Mouse (Mus musculus) hindbrain, embryonic 14.5 days (tissue): ENCODE data around the gene Sh3bgrl2. TPM values are rescaled to one million over a fixed set of nuclear protein-coding genes. Genes with fewer than 3 reads are reported as not detected.

Experiments used
- ATAC-seq: fragments of 200-750 bp; cut with Nextera tagmentation; 2 replicates; pipeline ENCODE4 v1.8.0; 2017; ENCODE audit warnings: moderate number of reproducible peaks, mild to moderate bottlenecking, moderate TSS enrichment, moderate library complexity; ENCODE audit not compliant: low FRiP score
- DNase-seq: peaks from one replicate; pipeline ENCODE4 v3.0.0-alpha.2; 2015; ENCODE audit warnings: low spot score
- H3K27ac ChIP-seq: fragments of 300-500 bp; sonication (generic); 2 replicates; pipeline ENCODE4 v1.5.1; 2014; ENCODE audit warnings: mild to moderate bottlenecking, moderate library complexity
- H3K27me3 ChIP-seq: fragments of 300-500 bp; sonication (generic); 2 replicates; pipeline ENCODE4 v1.6.1; 2014; ENCODE audit warnings: mild to moderate bottlenecking, low read length, mixed read lengths; ENCODE audit not compliant: control insufficient read depth, insufficient read depth
- H3K36me3 ChIP-seq: fragments of 300-500 bp; sonication (generic); replicated peaks from 2 replicates; pipeline ENCODE4 v1.6.1; 2014; ENCODE audit not compliant: control insufficient read depth, insufficient read depth
- H3K4me1 ChIP-seq: fragments of 300-500 bp; sonication (generic); replicated peaks from 2 replicates; pipeline ENCODE4 v1.6.1; 2014; ENCODE audit warnings: antibody characterized with exemption, low read length, mixed read lengths; ENCODE audit not compliant: control insufficient read depth, insufficient read depth
- H3K4me2 ChIP-seq: fragments of 300-500 bp; sonication (generic); replicated peaks from 2 replicates; pipeline ENCODE4 v1.6.1; 2014; ENCODE audit warnings: mild to moderate bottlenecking, moderate library complexity
- H3K4me3 ChIP-seq: fragments of 300-500 bp; sonication (generic); replicated peaks from 2 replicates; pipeline ENCODE4 v1.5.1; 2014; ENCODE audit warnings: mild to moderate bottlenecking, low read length
- H3K9ac ChIP-seq: fragments of 300-500 bp; sonication (generic); 2 replicates; pipeline ENCODE4 v1.6.1; 2014
- H3K9me3 ChIP-seq: fragments of 300-500 bp; sonication (generic); 2 replicates; pipeline ENCODE4 v1.6.1; 2016; ENCODE audit warnings: low read length; ENCODE audit not compliant: control insufficient read depth
- WGBS: fragments of 180-500 bp; shearing (Covaris S2); extraction: QIAGEN DNeasy Blood & Tissue Kit; methylation state at CpG from one replicate; pipeline ENCODE4 v1.1.7; 2014; 5-methylcytosine and 5-hydroxymethylcytosine counted together
- polyA plus RNA-seq: library from polyadenylated mRNA; unstranded; fragments of >200 nt; fragmentation: Nextera tagmentation; extraction: Ambion mirVana; gene quantifications from 2 replicates; pipeline ENCODE4 v1.2.1, GENCODE M21; 2014

The Sh3bgrl2 gene
- polyA plus RNA-seq, 1 experiment from 2014 or later, result 9.7 TPM

DNA sequence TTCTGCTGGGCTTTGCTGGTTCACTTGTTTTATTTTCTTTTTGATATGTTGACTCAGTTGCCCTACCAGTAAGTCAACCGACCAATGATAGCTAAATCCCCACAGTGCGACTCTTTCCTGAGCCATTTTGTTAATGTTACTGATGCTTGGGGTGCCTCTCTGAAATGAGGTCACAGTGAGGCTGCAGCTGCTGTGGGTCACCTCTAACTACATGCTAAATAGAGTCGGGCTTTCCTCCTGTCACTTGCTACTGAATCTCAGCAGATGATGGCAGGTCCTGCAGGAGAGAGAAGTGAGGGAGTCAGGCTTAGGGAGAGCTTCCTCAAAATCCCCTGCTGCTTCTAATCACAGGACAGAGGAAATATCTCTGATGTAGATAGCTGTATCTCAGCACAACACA, 100.6 kb downstream of the Sh3bgrl2 start:
- no peak overlapping the region for H3K9ac ChIP-seq
- H3K9me3 ChIP-seq, result no peaks in the 10 kb centered on the region
- no peak overlapping the region for H3K4me3 ChIP-seq
- no peaks in the 10 kb centered on the region for H3K27me3 ChIP-seq
- 12% methylated on average over 3 of the region's 3 CpGs for WGBS
- ATAC-seq, result peak; percentile 19; the same call in 1 of the 2 replicates
- DNase-seq, result no peak
- peaks cover 15% of the 10 kb centered on the region for H3K4me1 ChIP-seq
- H3K4me2 ChIP-seq, result no peak overlapping the region
- no peaks in the 10 kb centered on the region for H3K36me3 ChIP-seq
- peak overlapping the region; percentile 54; the same call in 1 of the 2 replicates for H3K27ac ChIP-seq

DNA sequence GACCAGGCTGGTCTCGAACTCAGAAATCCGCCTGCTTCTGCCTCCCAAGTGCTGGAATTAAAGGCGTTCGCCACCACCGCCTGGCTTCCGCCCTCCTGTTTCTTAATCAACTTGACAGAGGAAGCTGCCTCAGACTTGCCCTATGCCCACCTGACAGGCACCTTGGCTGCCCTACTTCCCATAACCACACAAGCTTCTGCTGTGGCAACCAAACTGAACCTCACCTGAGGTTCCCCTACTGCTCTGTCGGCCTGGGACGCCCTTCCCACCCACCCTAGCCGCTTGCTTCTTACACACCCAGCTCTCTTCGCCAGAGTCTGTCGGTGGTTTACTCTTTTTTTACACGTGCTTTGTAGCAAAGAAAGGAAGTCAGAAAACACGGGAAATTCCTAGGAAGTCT, 103.9 kb downstream of the Sh3bgrl2 start:
- DNase-seq, result no peak
- no peak overlapping the region for H3K4me3 ChIP-seq
- no peaks in the 10 kb centered on the region for H3K27me3 ChIP-seq
- 83% methylated on average over 13 of the region's 13 CpGs for WGBS
- H3K9me3 ChIP-seq, result no peaks in the 10 kb centered on the region
- H3K27ac ChIP-seq, result no peak overlapping the region
- no peaks in the 10 kb centered on the region for H3K36me3 ChIP-seq
- ATAC-seq, result no peak
- no peak overlapping the region for H3K9ac ChIP-seq
- H3K4me2 ChIP-seq, result no peak overlapping the region
- peaks cover 12% of the 10 kb centered on the region for H3K4me1 ChIP-seq

DNA sequence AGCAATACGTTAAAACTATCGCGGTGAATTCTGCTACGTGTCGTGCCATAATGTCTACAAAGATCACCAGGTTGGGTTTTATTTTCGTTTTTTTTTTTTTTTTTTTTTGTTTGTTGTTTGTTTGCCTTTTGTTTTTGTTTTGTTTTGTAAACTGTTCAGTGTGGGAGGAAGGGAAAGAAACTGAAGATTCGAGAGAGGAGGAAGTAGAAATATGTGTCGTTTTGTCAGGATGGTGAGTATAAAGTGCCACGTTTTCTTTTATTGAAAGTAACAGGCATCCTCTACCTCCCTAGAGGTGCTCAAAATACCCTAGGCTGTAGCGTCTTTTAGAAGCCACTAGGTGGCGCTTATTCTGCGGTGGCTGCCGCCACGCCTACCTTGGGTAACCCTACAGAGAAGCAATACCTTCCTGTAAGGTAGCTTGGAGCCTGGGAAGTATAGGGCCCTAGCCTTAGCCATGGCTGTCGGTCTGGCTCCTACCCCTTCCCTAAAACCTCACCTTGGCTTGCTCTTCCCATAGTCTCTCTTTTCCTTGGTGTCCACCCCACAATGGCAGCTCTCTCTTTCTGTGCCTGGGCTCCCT, 104.6 kb downstream of the Sh3bgrl2 start:
- peaks cover 17% of the 10 kb centered on the region for H3K4me1 ChIP-seq
- no peak for ATAC-seq
- H3K27me3 ChIP-seq, result no peaks in the 10 kb centered on the region
- 31% methylated on average over 15 of the region's 15 CpGs for WGBS
- H3K4me2 ChIP-seq, result no peak overlapping the region
- DNase-seq, result no peak
- no peak overlapping the region for H3K9ac ChIP-seq
- no peak overlapping the region for H3K4me3 ChIP-seq
- no peak overlapping the region for H3K27ac ChIP-seq
- H3K9me3 ChIP-seq, result no peaks in the 10 kb centered on the region
- H3K36me3 ChIP-seq, result no peaks in the 10 kb centered on the region

DNA sequence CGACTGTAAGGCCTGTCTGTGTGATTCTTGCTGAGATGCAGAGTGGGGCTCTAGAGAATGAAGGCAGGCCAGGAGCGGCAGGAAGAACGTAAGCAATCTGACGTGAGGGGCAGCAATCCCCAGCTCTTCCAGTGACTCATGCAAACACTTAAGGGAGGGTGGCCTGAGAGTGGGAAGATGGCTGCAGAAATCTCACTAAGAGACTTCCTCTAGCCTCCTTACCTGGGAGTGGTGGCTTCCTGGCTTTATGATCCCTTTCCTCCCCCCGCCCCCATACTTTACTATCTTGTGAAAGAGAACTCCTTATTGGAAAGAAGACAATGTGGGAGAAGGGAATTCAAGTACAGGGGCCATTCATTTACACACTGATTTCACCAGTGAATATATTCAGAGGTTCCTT, 106.5 kb downstream of the Sh3bgrl2 start:
- DNase-seq (no peak), ATAC-seq (no peak)
- no peak overlapping the region for H3K4me3 ChIP-seq
- H3K9me3 ChIP-seq, result no peaks in the 10 kb centered on the region
- H3K27ac ChIP-seq, result no peak overlapping the region
- H3K36me3 ChIP-seq, result no peaks in the 10 kb centered on the region
- WGBS, result 73% methylated on average over 5 of the region's 5 CpGs
- H3K27me3 ChIP-seq, result no peaks in the 10 kb centered on the region
- H3K4me2 ChIP-seq, result no peak overlapping the region
- H3K9ac ChIP-seq, result no peak overlapping the region
- peaks cover 6% of the 10 kb centered on the region; the same call in 1 of the 2 replicates for H3K4me1 ChIP-seq

DNA sequence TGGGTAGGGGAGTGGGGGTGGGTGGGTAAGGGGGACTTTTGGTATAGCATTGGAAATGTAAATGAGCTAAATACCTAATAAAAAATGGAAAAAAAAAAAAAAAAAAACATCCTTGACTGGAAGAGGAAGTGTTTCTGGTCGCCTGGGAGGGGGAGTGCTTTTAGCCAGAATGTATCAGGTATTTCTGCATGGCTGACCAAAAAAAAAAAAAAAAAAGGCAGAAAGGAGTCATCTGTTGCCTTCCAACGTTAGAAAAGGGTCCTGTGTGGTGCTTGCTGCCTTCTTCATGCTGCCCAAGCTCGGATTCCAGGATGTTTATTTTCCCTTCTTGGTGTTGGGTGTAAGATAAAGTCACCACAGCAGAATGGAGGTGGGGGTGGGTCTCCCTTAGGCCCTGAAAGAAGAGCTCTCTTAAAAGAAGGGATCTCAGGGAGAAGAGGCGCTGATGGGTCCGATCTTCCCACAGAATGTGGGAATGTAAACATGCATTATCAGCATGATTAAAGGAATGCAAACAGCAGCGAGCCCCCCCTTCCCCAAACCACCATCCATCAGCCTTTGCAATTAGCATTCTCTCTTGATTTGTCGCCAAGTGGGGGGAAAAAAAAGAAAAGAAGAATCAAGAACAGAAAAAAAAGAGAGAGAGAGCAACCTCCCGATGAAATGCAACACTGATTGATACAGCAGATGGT, 109.0 kb downstream of the Sh3bgrl2 start:
- WGBS, result 15% methylated on average over 8 of the region's 8 CpGs
- Histone ChIP-seq H3K27ac (peak overlapping the region; percentile 84), H3K9ac (peak overlapping the region; percentile 42), H3K4me2 (peak overlapping the region; percentile 44), H3K9me3 (no peaks in the 10 kb centered on the region), H3K27me3 (no peaks in the 10 kb centered on the region), H3K4me1 (peaks cover 6% of the 10 kb centered on the region; the same call in 1 of the 2 replicates), H3K36me3 (no peaks in the 10 kb centered on the region), H3K4me3 (peak overlapping the region; percentile 18)
- ATAC-seq (peak; percentile 59), DNase-seq (peak; percentile 40)

DNA sequence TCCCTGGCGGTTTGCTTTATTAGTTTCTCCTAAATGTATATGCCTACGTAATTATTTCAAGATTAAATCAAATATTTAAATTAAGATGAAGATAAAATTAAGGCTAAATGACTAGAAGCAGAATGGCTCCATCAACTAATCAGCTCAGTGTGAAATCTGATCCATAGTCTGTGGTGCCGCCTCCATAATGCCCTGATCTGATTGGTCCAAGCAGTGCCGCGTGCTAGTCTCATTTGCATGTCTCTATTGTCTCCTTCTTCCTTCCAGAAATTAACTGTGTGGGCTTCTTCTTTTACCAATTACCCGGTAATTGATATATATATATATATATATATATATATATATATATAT, 109.5 kb downstream of the Sh3bgrl2 start:
- no peaks in the 10 kb centered on the region for H3K36me3 ChIP-seq
- H3K4me1 ChIP-seq, result peaks cover 6% of the 10 kb centered on the region; the same call in 1 of the 2 replicates
- WGBS, result 33% methylated on average over 6 of the region's 6 CpGs
- peak overlapping the region; percentile 84 for H3K27ac ChIP-seq
- peak overlapping the region; percentile 42; the same call in 1 of the 2 replicates for H3K9ac ChIP-seq
- no peaks in the 10 kb centered on the region for H3K27me3 ChIP-seq
- peak; percentile 63 for DNase-seq
- H3K4me3 ChIP-seq, result peak overlapping the region; percentile 18
- ATAC-seq, result peak; percentile 89
- H3K9me3 ChIP-seq, result no peaks in the 10 kb centered on the region
- H3K4me2 ChIP-seq, result peak overlapping the region; percentile 44

DNA sequence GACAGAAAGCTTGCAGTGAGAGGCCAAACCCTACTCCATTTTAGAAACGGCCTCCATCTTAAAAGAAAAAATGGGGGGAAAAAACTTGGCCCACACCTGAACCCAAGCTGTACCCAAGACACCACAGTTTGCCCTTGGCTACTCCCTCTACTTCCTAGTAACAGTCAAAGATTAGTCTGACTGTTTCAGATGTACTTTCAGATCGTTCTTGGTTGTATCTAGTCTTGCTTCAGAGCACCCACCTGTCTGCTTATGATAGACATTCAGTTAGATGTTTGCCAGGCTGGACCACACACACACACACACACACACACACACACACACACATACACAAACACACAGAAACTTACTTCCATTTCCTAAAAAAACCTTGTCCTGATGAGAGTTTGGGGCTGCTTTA, 111.0 kb downstream of the Sh3bgrl2 start:
- Histone ChIP-seq H3K27me3 (no peaks in the 10 kb centered on the region), H3K4me2 (no peak overlapping the region), H3K36me3 (no peaks in the 10 kb centered on the region), H3K9me3 (no peaks in the 10 kb centered on the region), H3K27ac (no peak overlapping the region), H3K4me1 (peaks cover 9% of the 10 kb centered on the region; the same call in 1 of the 2 replicates), H3K9ac (no peak overlapping the region), H3K4me3 (no peak overlapping the region)
- WGBS, result 90% methylated on average over 2 of the region's 2 CpGs
- DNase-seq (no peak), ATAC-seq (no peak)

DNA sequence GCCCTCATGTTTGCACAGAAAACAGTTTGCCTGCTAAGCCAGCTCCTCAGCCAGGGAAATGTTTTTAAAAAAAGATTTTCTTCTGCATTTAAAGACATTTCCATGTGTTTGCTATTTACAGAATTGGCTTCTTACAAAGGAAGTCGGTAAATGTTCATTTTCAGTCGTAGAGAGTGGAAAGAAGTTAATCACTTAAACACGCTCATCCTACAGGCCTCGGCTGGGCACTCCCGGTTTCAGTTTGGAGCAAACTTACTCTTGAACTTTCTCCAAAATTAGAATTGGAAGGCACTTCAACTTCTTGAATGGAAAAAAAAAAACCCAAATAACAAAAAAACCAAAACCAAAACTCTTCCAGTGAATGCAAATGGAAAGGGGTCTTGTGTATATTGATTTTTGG, 113.7 kb downstream of the Sh3bgrl2 start:
- Histone ChIP-seq H3K36me3 (no peaks in the 10 kb centered on the region), H3K4me2 (no peak overlapping the region), H3K27ac (no peak overlapping the region), H3K4me3 (no peak overlapping the region), H3K27me3 (no peaks in the 10 kb centered on the region), H3K9me3 (no peaks in the 10 kb centered on the region), H3K9ac (no peak overlapping the region), H3K4me1 (peaks cover 15% of the 10 kb centered on the region)
- DNase-seq (no peak), ATAC-seq (no peak)
- whole genome bisulfite sequencing, result 90% methylated on average over 5 of the region's 5 CpGs

DNA sequence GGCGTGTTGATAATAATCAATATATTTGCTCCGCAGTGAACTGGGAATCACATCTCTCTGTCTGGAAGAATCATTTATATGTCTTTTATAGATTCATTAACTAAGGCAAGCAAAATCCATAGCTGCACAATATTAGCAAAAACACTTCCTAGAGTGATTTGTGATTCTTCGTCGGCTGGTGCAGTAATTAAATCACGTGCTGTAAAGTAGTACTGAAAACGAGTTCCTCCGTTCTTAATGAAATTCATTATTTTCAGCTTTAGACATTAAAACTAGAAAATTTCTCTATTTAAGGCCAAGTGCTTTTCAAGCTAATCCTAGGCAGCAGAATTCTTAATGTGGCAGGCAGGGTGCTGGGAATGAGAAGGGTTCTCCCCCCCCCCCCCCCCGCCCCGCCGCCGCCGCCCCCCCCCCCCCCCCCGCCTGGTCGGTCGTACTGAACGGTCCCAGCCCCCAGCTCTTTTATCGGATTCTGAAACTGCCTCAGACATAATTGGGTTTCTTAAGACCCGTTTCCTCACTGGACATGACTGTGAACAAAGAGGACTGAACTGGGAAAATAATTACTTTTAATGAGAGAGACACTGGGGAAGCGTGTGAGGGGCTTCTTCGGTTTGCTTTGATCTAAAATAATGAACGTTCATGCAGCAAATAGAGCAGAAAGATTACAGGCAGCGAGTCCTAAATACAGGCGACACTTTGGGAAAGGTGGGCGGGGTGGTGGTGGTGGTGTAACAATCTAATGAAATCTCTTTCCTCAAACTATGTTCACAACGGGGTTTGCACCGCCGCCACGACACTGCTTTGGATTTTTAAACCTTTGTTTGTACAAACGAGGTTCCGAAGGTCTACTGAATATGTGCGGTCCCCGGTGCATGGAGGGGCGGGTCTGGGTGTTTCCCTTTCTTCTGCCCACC, 116.1 kb downstream of the Sh3bgrl2 start:
- ATAC-seq, result peak; percentile 72
- Histone ChIP-seq H3K27me3 (no peaks in the 10 kb centered on the region), H3K4me1 (peaks cover 9% of the 10 kb centered on the region), H3K27ac (peak overlapping the region; percentile 87), H3K4me3 (peak overlapping the region; percentile 37), H3K9ac (peak overlapping the region; percentile 63), H3K9me3 (no peaks in the 10 kb centered on the region), H3K4me2 (peak overlapping the region; percentile 60), H3K36me3 (no peaks in the 10 kb centered on the region)
- 12% methylated on average over 26 of the region's 33 CpGs for WGBS
- peak; percentile 58 for DNase-seq
